Mouse (Mus musculus): ENCODE measurements around the gene Serpinb6b.

- TF ChIP-seq GATA1 (IDR thresholded peaks at IDR 0.05; ENCODE audit: borderline replicate concordance, low read length) (no peak), FLI1 (IDR thresholded peaks at IDR 0.05; ENCODE audit: low read length) (no peak)
Measured at GRCm38 (mm10) chr13:33005501-33006075, 40.6 kb downstream of the Serpinb6b start.

All from megakaryocyte, embryonic 14.5 days (primary cell).